Mouse (Mus musculus) midbrain, embryonic 16.5 days (tissue): ENCODE measurements around the gene Lekr1. TPM values are rescaled to one million over a fixed set of nuclear protein-coding genes. Genes with fewer than 3 reads are reported as not detected.
"Not testable (repeated sequence)": the region's sequence is repeated elsewhere in the genome, so short reads cannot be mapped to it uniquely, and the experiment has no call there.

ENCODE experiments used
- ATAC-seq: fragments of 200-750 bp; cut with Nextera tagmentation; 2 replicates; pipeline ENCODE4 v1.8.0; 2017; ENCODE audit warnings: moderate TSS enrichment
- H3K27ac ChIP-seq: fragments of 300-500 bp; sonication (generic); 2 replicates; pipeline ENCODE4 v1.5.1; 2014; ENCODE audit warnings: mild to moderate bottlenecking, low read length, mixed read lengths
- H3K27me3 ChIP-seq: fragments of 300-500 bp; sonication (generic); 2 replicates; pipeline ENCODE4 v1.6.1; 2014; ENCODE audit warnings: low read depth, low read length, mixed read lengths; ENCODE audit not compliant: control insufficient read depth, insufficient read depth
- H3K36me3 ChIP-seq: fragments of 300-500 bp; sonication (generic); 2 replicates; pipeline ENCODE4 v1.6.1; 2014; ENCODE audit warnings: mild to moderate bottlenecking, low read length, moderate library complexity, mixed read lengths; ENCODE audit not compliant: control insufficient read depth, insufficient read depth
- H3K4me1 ChIP-seq: fragments of 300-500 bp; sonication (generic); 2 replicates; pipeline ENCODE4 v1.6.1; 2014; ENCODE audit warnings: mild to moderate bottlenecking, low read length, mixed read lengths; ENCODE audit not compliant: control insufficient read depth, insufficient read depth
- H3K4me2 ChIP-seq: fragments of 300-500 bp; sonication (generic); 2 replicates; pipeline ENCODE4 v1.6.1; 2014; ENCODE audit warnings: mild to moderate bottlenecking, low read length, mixed read lengths
- H3K4me3 ChIP-seq: fragments of 300-500 bp; sonication (generic); 2 replicates; pipeline ENCODE4 v1.5.1; 2014; ENCODE audit warnings: low read depth, mild to moderate bottlenecking, low read length, moderate library complexity, mixed read lengths
- H3K9ac ChIP-seq: fragments of 300-500 bp; sonication (generic); 2 replicates; pipeline ENCODE4 v1.6.1; 2014; ENCODE audit warnings: low read depth, low read length, mixed read lengths
- H3K9me3 ChIP-seq: fragments of 300-500 bp; sonication (generic); replicated peaks from 2 replicates; pipeline ENCODE4 v1.6.1; 2014; ENCODE audit warnings: mild to moderate bottlenecking, low read length, mixed read lengths; ENCODE audit not compliant: control insufficient read depth, poor library complexity, severe bottlenecking
- WGBS: fragments of 180-500 bp; shearing (Covaris S2); extraction: QIAGEN DNeasy Blood & Tissue Kit; methylation state at CpG from one replicate; pipeline ENCODE4 v1.1.7; 2014; 5-methylcytosine and 5-hydroxymethylcytosine counted together
- polyA plus RNA-seq: library from polyadenylated mRNA; unstranded; fragments of >200 nt; fragmentation: Nextera tagmentation; extraction: Ambion mirVana; gene quantifications from 2 replicates; pipeline ENCODE4 v1.2.1, GENCODE M21; 2015

The Lekr1 gene
- polyA plus RNA-seq, 1 experiment from 2014 or later = 6.2 TPM

- Histone ChIP-seq H3K4me1 (no peaks in the 10 kb centered on the region), H3K36me3 (no peaks in the 10 kb centered on the region), H3K4me2 (no peak overlapping the region), H3K4me3 (no peak overlapping the region), H3K27ac (no peak overlapping the region), H3K9me3 (no peaks in the 10 kb centered on the region), H3K27me3 (no peaks in the 10 kb centered on the region), H3K9ac (no peak overlapping the region)
- no peak for ATAC-seq
- 85% methylated on average over 2 of the region's 2 CpGs for whole genome bisulfite sequencing
Observed at GRCm38 (mm10) chr3:65717406-65717805, 51.4 kb downstream of the Lekr1 start.

DNA sequence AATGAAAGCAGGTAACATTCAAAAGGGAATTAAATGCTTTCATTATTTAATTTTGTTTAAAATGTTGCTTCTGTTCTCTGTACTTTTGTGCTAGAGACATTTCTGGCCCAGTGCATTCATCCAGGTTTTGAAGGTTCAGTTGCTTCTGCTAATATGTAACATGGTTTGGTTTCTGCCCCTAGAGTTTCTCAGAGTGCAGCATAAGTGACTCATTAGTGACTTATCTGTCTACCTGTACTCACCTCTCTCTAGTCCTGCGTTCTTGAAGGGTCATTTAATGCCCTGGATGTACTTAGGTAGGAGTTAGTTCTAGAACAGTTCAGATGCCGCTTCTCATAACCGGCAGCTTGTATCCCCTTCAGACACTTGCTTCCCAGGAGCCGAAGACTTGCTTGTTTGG is 56.9 kb downstream of the Lekr1 start:
- H3K9ac ChIP-seq = no peak overlapping the region
- no peak overlapping the region for H3K27ac ChIP-seq
- no peak overlapping the region for H3K4me3 ChIP-seq
- no peaks in the 10 kb centered on the region for H3K9me3 ChIP-seq
- no peaks in the 10 kb centered on the region for H3K36me3 ChIP-seq
- no peaks in the 10 kb centered on the region for H3K4me1 ChIP-seq
- ATAC-seq = no peak
- no peak overlapping the region for H3K4me2 ChIP-seq
- 92% methylated on average over 4 of the region's 4 CpGs for WGBS
- no peaks in the 10 kb centered on the region for H3K27me3 ChIP-seq

- 87% methylated on average over 4 of the region's 4 CpGs for WGBS
- Histone ChIP-seq H3K9me3 (no peaks in the 10 kb centered on the region), H3K4me3 (no peak overlapping the region), H3K36me3 (no peaks in the 10 kb centered on the region), H3K4me1 (no peaks in the 10 kb centered on the region), H3K27ac (no peak overlapping the region), H3K27me3 (no peaks in the 10 kb centered on the region), H3K9ac (no peak overlapping the region), H3K4me2 (no peak overlapping the region)
- ATAC-seq = no peak
Observed at GRCm38 (mm10) chr3:65723664-65724063, 57.6 kb downstream of the Lekr1 start.

DNA sequence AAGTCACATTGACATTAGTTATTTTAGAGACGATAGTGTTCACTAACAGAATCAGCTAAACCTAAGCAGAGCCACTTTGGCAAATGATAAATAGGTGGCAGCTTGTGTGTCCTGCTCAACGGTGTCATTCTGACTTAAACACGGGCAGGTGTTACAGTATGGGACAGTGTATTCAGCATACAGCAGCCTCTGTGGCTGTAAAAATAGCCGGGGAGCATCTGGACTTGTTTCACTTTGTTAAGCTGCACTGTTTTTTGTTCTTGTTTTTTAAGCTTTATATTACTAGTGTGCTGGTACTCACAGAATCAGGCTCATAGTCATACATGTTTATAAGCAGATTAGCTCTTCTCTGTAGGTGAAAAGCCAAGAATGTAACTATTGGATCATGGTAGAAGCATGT is 71.8 kb downstream of the Lekr1 start:
- H3K4me3 ChIP-seq = no peak overlapping the region
- H3K27me3 ChIP-seq = no peaks in the 10 kb centered on the region
- H3K4me1 ChIP-seq = no peaks in the 10 kb centered on the region
- H3K4me2 ChIP-seq = no peak overlapping the region
- no peaks in the 10 kb centered on the region for H3K9me3 ChIP-seq
- no peak for ATAC-seq
- H3K9ac ChIP-seq = no peak overlapping the region
- H3K36me3 ChIP-seq = no peaks in the 10 kb centered on the region
- WGBS = 79% methylated on average over 4 of the region's 4 CpGs
- no peak overlapping the region for H3K27ac ChIP-seq

DNA sequence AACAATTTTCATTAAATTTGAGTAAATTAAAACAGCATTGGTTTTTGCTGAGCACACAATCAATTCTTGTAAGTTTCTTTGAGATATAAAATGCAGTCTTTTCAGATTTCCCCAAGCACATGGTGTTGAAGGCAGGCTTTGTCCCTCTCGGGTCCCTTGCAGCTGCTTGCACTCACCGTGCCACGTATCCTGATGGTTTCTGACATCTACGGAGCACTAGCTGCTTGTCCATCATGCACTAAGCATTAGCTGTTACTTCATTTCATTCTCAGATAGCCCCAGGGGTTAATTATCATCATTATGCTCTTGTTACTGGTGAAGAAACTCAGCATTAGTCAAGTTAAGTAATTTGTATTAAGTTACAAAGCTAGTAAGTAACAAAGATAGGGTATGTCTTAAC is 78.9 kb downstream of the Lekr1 start:
- WGBS = 17% methylated on average over 4 of the region's 4 CpGs
- H3K4me3 ChIP-seq = no peak overlapping the region
- no peak for ATAC-seq

DNA sequence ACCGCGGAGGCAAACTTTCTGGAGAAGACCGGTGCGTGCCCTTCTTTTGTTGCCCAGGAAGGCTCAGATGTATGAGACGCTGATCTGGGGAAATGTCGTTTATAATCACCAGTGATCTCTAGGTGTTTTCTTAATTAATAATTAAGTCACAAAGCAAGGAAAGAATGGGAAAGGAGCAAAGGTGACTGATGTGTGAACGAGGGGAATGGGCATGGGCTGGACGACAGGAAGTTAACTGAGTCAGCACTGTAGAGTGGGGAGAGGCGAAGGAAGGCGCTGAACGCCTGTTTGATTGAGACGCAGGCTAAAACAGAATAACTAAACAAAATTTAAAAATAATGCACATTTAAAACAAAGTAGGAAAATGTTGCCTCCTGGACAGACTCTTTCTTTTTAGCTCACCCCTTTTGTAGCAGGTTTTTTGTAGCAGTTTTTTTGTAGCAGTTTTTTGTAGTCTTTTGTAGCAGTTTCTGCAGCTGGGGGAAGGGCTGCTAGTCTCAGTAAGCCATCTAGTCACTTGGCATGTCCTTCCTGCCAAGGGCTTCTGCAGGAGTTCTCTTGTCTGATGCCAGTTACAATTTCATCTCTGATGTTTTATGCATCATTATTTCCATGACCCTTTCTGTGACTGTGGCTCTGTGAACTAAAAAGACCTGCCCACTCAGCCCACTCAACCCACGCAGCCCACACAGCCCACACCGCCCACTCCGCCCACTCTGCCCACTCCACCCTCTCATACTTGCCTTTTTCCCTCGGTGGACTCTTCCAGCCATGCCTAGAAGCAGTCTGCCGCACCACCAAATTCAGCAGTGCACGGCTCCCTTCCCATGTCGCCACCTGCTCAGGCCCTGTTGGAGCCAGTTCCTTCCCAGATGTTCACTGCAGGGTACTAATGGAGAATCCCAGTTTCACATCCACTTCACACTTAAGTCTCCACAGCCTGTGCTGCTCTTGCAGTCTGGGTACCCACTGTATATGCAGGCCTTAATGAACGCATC is 98.8 kb downstream of the Lekr1 start:
- ATAC-seq = peak; percentile 48

More for the DNA sequence above, 78.9 kb downstream of the Lekr1 start:
- Histone ChIP-seq H3K27ac (no peak overlapping the region), H3K27me3 (no peaks in the 10 kb centered on the region), H3K4me2 (no peak overlapping the region), H3K36me3 (no peaks in the 10 kb centered on the region), H3K9ac (no peak overlapping the region), H3K4me1 (no peaks in the 10 kb centered on the region), H3K9me3 (no peaks in the 10 kb centered on the region)

GRCm38 (mm10) chr3:65766387-65766786 is 100.4 kb downstream of the Lekr1 start:
- Histone ChIP-seq H3K27me3 (no peaks in the 10 kb centered on the region), H3K4me2 (no peak overlapping the region), H3K27ac (no peak overlapping the region), H3K4me1 (peaks cover 3% of the 10 kb centered on the region; the same call in 1 of the 2 replicates), H3K36me3 (no peaks in the 10 kb centered on the region), H3K4me3 (no peak overlapping the region), H3K9me3 (no peaks in the 10 kb centered on the region), H3K9ac (no peak overlapping the region)
- ATAC-seq = no peak

More for the DNA sequence above, 98.8 kb downstream of the Lekr1 start:
- H3K36me3 ChIP-seq = no peaks in the 10 kb centered on the region
- H3K4me2 ChIP-seq = no peak overlapping the region
- H3K4me3 ChIP-seq = no peak overlapping the region
- H3K27ac ChIP-seq = no peak overlapping the region
- H3K27me3 ChIP-seq = no peaks in the 10 kb centered on the region
- no peaks in the 10 kb centered on the region for H3K9me3 ChIP-seq
- WGBS = 70% methylated on average over 20 of the region's 20 CpGs
- peaks cover 3% of the 10 kb centered on the region; the same call in 1 of the 2 replicates for H3K4me1 ChIP-seq
- no peak overlapping the region for H3K9ac ChIP-seq

DNA sequence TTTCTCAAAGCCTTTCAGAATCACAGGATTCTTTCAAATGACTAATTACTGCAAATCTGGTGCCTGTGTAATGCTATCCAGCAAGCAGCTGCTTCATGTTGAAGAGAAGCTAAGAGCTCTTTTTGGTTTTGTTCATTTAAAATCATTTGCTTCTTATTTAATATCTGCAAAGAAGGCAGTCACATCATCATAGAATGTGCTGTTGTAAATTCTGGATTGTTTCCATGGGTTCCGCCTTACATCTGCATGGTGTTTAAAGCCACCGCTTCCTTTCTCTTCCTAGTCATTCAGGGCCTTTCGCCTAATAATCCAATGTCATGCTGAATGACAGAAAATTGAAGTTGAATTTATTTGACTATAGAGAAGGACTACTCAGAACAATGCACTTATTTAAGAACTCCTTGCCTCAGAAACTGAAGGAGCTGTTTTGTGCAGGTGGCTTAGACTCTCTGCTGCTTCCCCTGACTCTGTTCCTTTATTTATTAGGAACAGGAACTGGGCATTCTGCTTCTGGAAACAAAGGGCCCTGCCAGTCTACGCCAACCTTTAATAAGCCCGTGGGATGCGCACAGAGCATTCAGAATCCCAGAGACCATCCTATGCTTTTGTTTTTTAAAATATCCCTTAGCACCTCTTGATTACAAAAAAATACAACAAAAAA is 101.3 kb downstream of the Lekr1 start:
- H3K27ac ChIP-seq = no peak overlapping the region
- H3K9ac ChIP-seq = peak overlapping the region; percentile 38; the same call in 1 of the 2 replicates

DNA sequence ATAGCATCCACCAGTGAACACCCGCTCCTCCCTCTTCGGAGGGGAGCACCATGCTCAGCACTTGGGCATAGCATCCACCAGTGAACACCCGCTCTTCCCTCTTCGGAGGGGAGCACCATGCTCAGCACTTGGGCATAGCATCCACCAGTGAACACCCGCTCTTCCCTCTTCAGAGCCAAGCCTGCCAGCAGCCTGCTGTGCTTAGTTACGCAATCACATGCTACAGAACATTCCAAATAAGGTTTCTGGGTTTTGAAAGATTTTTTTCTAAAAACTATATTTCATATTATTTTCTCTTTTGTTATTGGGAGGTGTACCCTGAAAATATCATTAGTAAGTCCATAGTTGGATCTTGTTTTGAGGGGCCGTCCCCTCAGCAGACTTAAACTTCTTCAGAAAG is 103.6 kb downstream of the Lekr1 start:
- not testable (repeated sequence) for H3K27ac ChIP-seq, H3K4me3 ChIP-seq, H3K27me3 ChIP-seq, H3K4me2 ChIP-seq, H3K36me3 ChIP-seq, H3K4me1 ChIP-seq, H3K9ac ChIP-seq, H3K9me3 ChIP-seq, ATAC-seq
- 90% methylated on average over 6 of the region's 7 CpGs for WGBS

More for the DNA sequence above, 101.3 kb downstream of the Lekr1 start:
- H3K4me1 ChIP-seq = peaks cover 3% of the 10 kb centered on the region; the same call in 1 of the 2 replicates
- peak; percentile 64 for ATAC-seq
- H3K4me2 ChIP-seq = no peak overlapping the region
- H3K9me3 ChIP-seq = no peaks in the 10 kb centered on the region
- H3K27me3 ChIP-seq = no peaks in the 10 kb centered on the region
- H3K4me3 ChIP-seq = no peak overlapping the region
- 16% methylated on average over 6 of the region's 6 CpGs for WGBS
- no peaks in the 10 kb centered on the region for H3K36me3 ChIP-seq
